Mouse (Mus musculus) testis, adult 2 months (tissue): ENCODE data around the gene Prkab1. TPM values are rescaled to one million over a fixed set of nuclear protein-coding genes. Genes with fewer than 3 reads are reported as not detected.

Source experiments
- H3K27ac ChIP-seq: fragments of 200-500 bp; 2 replicates; pipeline ENCODE4 v1.5.1; 2012; ENCODE audit warnings: low read depth, low read length; ENCODE audit not compliant: control insufficient read depth, insufficient read depth
- H3K27me3 ChIP-seq: fragments of 200-500 bp; 2 replicates; pipeline ENCODE4 v1.6.1; 2012; ENCODE audit warnings: mild to moderate bottlenecking, low read length, moderate library complexity; ENCODE audit not compliant: control insufficient read depth, insufficient read depth
- H3K36me3 ChIP-seq: fragments of 200-500 bp; 2 replicates; pipeline ENCODE4 v1.6.1; 2012; ENCODE audit warnings: mild to moderate bottlenecking, low read length; ENCODE audit not compliant: control insufficient read depth, insufficient read depth
- H3K4me1 ChIP-seq: fragments of 200-500 bp; 2 replicates; pipeline ENCODE4 v1.6.1; 2012; ENCODE audit warnings: low read length; ENCODE audit not compliant: control insufficient read depth, insufficient read depth
- H3K4me3 ChIP-seq: fragments of 200-500 bp; 2 replicates; pipeline ENCODE4 v1.5.1; 2012; ENCODE audit warnings: low read depth, mild to moderate bottlenecking, low read length, moderate library complexity, mixed read lengths; ENCODE audit not compliant: control insufficient read depth
- CTCF ChIP-seq: fragments of 200-500 bp; IDR thresholded peaks from 2 replicates; pipeline ENCODE4 v1.5.1; 2012; ENCODE audit warnings: low read depth, mild to moderate bottlenecking, inconsistent platforms, low read length, moderate library complexity; ENCODE audit not compliant: control insufficient read depth, insufficient read depth, insufficient replicate concordance
- POLR2A ChIP-seq: fragments of 200-500 bp; IDR thresholded peaks from 2 replicates; pipeline ENCODE4 v1.6.1; 2012; ENCODE audit warnings: low read depth, mild to moderate bottlenecking, inconsistent platforms, low read length, moderate library complexity; ENCODE audit not compliant: control insufficient read depth
- polyA plus RNA-seq: library from polyadenylated mRNA; depleted of rRNA; stranded (reverse); fragments of >200 nt; gene quantifications from 2 replicates; pipeline ENCODE4 v1.2.3, GENCODE M21; 2012; rRNA removed

Gene Prkab1
- polyA plus RNA-seq = 10.5 and 13.3 TPM in 2 replicates

DNA sequence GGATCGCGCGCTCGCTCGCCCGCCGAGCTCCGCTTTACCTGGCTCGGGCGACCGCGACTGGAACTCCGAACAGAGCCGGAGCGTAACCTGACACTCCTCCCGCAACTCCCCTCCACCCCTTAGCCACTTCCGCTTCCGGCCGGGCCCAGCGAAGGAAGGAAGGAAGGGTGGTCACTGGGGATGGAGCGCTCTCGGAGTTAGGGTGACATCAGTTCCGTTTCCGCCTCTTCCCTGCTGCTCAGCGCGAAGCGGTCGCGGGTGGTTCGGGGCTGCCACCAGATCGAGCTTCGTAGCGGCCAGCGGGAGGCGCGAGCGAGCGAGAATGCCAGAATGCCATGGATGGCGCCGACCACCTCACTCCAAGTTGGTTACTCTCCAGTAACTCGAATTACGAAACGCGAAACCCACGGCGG is at the start of gene Prkab1:
Gene Prkab1 (minus strand): TSS at position 182 of the 413 bp plus-strand sequence.
- peak within 1 kb of the TSS; percentile 74 for H3K27ac ChIP-seq
- TF ChIP-seq POLR2A (peak; percentile 61; the same call in 1 of the 2 replicates), CTCF (peak; percentile 20; the same call in 1 of the 2 replicates)
- peaks cover 10% of the 10 kb centered on the region for H3K4me1 ChIP-seq
- H3K36me3 ChIP-seq = no peaks in the 10 kb centered on the region
- peak within 1 kb of the TSS; percentile 92 for H3K4me3 ChIP-seq
- no peaks in the 10 kb centered on the region for H3K27me3 ChIP-seq

DNA sequence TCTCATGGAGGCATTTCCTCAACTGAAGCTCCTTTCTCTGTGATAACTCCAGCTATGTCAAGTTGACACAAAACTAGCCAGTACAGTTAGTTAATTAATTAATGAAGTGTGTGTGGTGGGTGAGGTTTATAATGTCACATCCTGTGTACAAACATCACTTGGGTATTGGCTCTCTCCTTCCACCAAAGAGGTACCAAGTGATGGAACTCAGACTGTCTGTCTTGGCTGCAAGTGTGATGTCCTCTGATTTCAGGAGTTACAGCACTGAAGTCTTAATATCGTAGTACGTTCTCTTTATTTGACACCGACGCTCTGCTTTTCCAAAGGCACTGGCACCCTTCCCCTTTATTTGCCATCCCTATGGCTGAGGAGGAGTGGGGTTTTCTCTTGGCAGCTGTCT is 45.3 kb upstream of the Prkab1 start:
- Histone ChIP-seq H3K27me3 (no peaks in the 10 kb centered on the region), H3K36me3 (no peaks in the 10 kb centered on the region), H3K27ac (no peak overlapping the region), H3K4me1 (no peaks in the 10 kb centered on the region), H3K4me3 (no peak overlapping the region)
- TF ChIP-seq CTCF (no peak), POLR2A (no peak)

DNA sequence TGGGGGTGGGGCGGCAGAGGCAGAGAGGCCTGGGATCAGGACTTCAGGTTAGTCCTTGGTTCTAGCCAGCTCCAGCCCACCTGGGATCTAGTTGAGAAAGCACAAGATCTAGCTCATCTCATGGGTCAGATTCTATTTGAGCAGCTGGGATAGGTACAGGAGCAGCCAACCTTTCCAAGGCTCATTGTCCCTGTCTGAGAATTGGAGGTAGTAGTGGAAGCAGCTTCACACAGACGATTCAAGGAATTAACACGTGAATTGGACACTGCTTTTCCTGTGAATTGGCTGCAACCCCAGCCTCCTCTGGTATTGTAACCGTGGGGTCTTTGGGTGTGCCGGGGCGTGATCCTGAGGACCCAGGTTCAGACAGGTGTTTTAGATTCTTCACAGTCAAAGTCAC is 28.5 kb upstream of the Prkab1 start:
- no peaks in the 10 kb centered on the region for H3K27me3 ChIP-seq
- no peaks in the 10 kb centered on the region for H3K36me3 ChIP-seq
- TF ChIP-seq POLR2A (no peak), CTCF (no peak)
- H3K4me1 ChIP-seq = no peaks in the 10 kb centered on the region
- H3K27ac ChIP-seq = no peak overlapping the region
- H3K4me3 ChIP-seq = no peak overlapping the region

DNA sequence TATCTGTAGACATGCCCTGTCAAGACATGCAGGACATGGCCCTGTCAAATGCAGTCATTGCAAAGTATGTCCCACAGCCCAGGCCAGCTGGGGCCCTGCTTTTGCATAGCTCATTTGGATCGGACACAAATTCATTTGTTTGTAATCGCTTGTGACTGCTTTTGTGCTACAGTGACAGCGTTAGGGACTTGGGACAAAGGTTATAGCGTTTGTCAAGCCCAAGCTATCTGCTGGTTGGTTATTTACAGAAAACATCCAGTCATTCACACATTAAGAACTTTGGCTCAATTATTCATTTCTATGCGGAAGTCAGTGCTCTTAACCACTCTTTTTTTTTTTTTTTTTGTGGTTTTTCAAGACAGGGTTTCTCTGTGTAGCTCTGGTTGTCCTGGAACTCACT is 27.9 kb upstream of the Prkab1 start:
- Histone ChIP-seq H3K27ac (no peak overlapping the region), H3K4me3 (no peak overlapping the region), H3K4me1 (no peaks in the 10 kb centered on the region), H3K27me3 (no peaks in the 10 kb centered on the region), H3K36me3 (no peaks in the 10 kb centered on the region)
- TF ChIP-seq POLR2A (no peak), CTCF (no peak)

DNA sequence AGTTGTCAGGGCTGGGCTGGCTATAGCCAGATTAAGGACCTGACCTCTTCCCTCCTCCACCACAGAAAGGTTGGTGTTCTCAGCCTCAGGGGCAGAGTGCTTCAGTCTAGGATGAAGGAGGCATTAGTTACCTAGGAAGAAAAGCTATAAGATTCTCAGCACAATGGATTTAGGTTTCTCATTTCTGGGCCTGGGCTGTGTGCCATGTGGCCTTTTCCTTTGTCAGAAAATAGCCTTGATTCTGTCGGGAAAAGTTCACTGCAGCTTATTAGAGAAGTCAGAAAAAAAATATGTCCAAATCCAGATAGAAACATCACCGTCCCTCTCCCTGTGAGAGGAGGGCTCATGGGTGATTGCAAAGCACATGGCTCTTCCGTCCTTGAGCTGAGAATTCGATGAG is 25.5 kb upstream of the Prkab1 start:
- no peaks in the 10 kb centered on the region for H3K36me3 ChIP-seq
- H3K27ac ChIP-seq = no peak overlapping the region
- no peaks in the 10 kb centered on the region for H3K27me3 ChIP-seq
- TF ChIP-seq CTCF = no peak
- no peak for TF ChIP-seq POLR2A
- H3K4me1 ChIP-seq = no peaks in the 10 kb centered on the region
- H3K4me3 ChIP-seq = no peak overlapping the region

DNA sequence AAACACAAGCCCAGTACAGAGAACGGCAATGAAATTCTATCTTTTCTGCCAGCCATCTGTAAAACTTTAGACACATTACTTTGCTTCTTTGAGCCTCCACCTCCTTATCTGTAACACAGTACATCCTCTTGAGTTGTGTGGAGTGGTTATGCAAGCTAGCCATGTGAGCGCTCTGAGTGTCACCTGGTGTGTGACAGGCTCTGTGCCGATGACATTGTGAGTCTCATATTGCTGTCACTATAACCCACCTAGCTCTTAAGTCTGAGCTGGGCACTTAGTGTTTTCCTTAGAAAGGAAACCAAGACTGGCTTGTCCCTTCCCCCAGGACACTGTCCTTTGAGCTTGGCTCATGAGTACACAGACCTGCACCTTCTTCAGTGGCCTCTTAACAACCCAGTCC is 24.0 kb upstream of the Prkab1 start:
- H3K27ac ChIP-seq = no peak overlapping the region
- TF ChIP-seq CTCF = no peak
- TF ChIP-seq POLR2A = no peak
- no peaks in the 10 kb centered on the region for H3K27me3 ChIP-seq
- H3K4me1 ChIP-seq = no peaks in the 10 kb centered on the region
- no peaks in the 10 kb centered on the region for H3K36me3 ChIP-seq
- H3K4me3 ChIP-seq = no peak overlapping the region

DNA sequence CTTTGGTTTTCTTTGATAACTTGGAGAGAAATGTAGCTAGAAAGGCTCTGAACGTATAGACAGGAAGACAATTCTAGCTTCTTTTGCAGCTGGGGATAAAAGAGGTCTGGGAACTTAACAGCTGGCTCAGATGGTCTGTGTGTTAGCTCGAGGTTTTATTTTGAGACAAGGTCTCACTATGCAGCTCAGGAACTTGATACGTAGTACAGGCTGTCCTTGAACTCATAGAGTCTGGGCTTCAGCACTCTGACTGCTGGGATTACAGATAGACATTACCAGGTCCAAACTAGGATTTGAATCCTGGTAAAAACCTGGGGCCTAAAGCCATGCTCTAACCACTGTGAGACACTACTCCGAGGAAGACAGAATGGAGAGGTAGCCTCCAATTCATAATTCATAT is 21.9 kb upstream of the Prkab1 start:
- TF ChIP-seq CTCF = no peak
- no peak for TF ChIP-seq POLR2A
- no peak overlapping the region for H3K4me3 ChIP-seq
- H3K27ac ChIP-seq = no peak overlapping the region
- no peaks in the 10 kb centered on the region for H3K4me1 ChIP-seq
- no peaks in the 10 kb centered on the region for H3K27me3 ChIP-seq
- H3K36me3 ChIP-seq = no peaks in the 10 kb centered on the region

DNA sequence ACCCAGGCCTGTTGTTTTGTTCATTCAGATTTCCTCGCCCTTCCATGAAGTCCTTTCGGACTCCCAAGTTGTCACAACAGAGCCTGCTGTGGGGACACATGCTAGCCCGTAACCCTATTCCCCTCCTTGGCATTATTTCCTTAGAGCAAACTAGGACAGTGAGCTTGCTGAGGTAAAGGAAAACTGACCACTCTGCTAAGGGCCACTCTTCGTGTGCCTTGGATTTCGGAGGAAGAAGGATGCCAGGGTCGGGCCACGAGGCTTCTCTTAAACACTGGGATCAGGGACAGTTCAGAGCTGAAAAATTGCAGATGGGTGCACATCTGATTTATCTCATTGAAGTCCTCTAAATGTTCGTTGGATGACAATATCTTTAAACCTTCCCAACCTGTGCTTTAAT is 21.3 kb upstream of the Prkab1 start:
- Histone ChIP-seq H3K4me3 (no peak overlapping the region), H3K4me1 (no peaks in the 10 kb centered on the region), H3K36me3 (no peaks in the 10 kb centered on the region), H3K27me3 (no peaks in the 10 kb centered on the region), H3K27ac (no peak overlapping the region)
- no peak for TF ChIP-seq POLR2A
- TF ChIP-seq CTCF = no peak
